Mouse (Mus musculus) forebrain, embryonic 10.5 days (tissue): ENCODE data around the gene Alox15. TPM values are rescaled to one million over a fixed set of nuclear protein-coding genes. Genes with fewer than 3 reads are reported as not detected.

Source experiments
- DNase-seq: peaks from one replicate; pipeline ENCODE4 v3.0.0-alpha.2; 2017; ENCODE audit warnings: low spot score; ENCODE audit errors: extremely low spot score
- H3K27ac ChIP-seq: fragments of 300-500 bp; sonication (generic); 2 replicates; pipeline ENCODE4 v1.5.1; 2016; ENCODE audit warnings: mild to moderate bottlenecking
- H3K27me3 ChIP-seq: fragments of 300-500 bp; sonication (generic); 2 replicates; pipeline ENCODE4 v1.6.1; 2016; ENCODE audit warnings: mild to moderate bottlenecking; ENCODE audit not compliant: poor library complexity, severe bottlenecking
- H3K36me3 ChIP-seq: fragments of 300-500 bp; sonication (generic); replicated peaks from 2 replicates; pipeline ENCODE4 v1.6.1; 2016; ENCODE audit warnings: mild to moderate bottlenecking, moderate library complexity
- H3K4me1 ChIP-seq: fragments of 300-500 bp; sonication (generic); 2 replicates; pipeline ENCODE4 v1.6.1; 2016
- H3K4me3 ChIP-seq: fragments of 300-500 bp; sonication (generic); 2 replicates; pipeline ENCODE4 v1.5.1; 2016; ENCODE audit warnings: mild to moderate bottlenecking, moderate library complexity
- H3K9me3 ChIP-seq: fragments of 300-500 bp; sonication (generic); 2 replicates; pipeline ENCODE4 v1.6.1; 2016; ENCODE audit warnings: mild to moderate bottlenecking, moderate library complexity
- WGBS: fragments of 180-500 bp; shearing (Covaris S2); methylation state at CpG from one replicate; pipeline ENCODE4 v1.1.7; 2016; 5-methylcytosine and 5-hydroxymethylcytosine counted together
- polyA plus RNA-seq: library from polyadenylated mRNA; unstranded; fragments of >200 nt; fragmentation: Nextera tagmentation; extraction: Ambion mirVana; gene quantifications from 2 replicates; pipeline ENCODE4 v1.2.1, GENCODE M21; 2016

Alox15 gene
- polyA plus RNA-seq, 1 experiment from 2014 or later, result 0.29 TPM

GRCm38 (mm10) chr11:70297836-70298454 is 53.9 kb downstream of the Alox15 start:
- Histone ChIP-seq H3K9me3 (peaks cover 6% of the 10 kb centered on the region; the same call in 1 of the 2 replicates), H3K4me3 (no peak overlapping the region), H3K27me3 (no peaks in the 10 kb centered on the region), H3K36me3 (no peaks in the 10 kb centered on the region), H3K27ac (no peak overlapping the region), H3K4me1 (peaks cover 10% of the 10 kb centered on the region; the same call in 1 of the 2 replicates)
- 66% methylated on average over 12 of the region's 12 CpGs for WGBS
- no peak for DNase-seq

- WGBS, result 60% methylated on average over 4 of the region's 4 CpGs
- H3K9me3 ChIP-seq, result peaks cover 6% of the 10 kb centered on the region; the same call in 1 of the 2 replicates
- no peaks in the 10 kb centered on the region for H3K27me3 ChIP-seq
- H3K4me3 ChIP-seq, result no peak overlapping the region
- no peak overlapping the region for H3K27ac ChIP-seq
- H3K36me3 ChIP-seq, result no peaks in the 10 kb centered on the region
- no peak for DNase-seq
- peaks cover 10% of the 10 kb centered on the region; the same call in 1 of the 2 replicates for H3K4me1 ChIP-seq
These were observed 54.4 kb downstream of the Alox15 start for GRCm38 (mm10) chr11:70297405-70297804.

Other genes starting within 250 kb of the Alox15 start
- gene Mgl2, start 221.7 kb downstream of the Alox15 start, polyA plus RNA-seq, result not detected in 2 replicates
- gene Clec10a, start 195.8 kb downstream of the Alox15 start, polyA plus RNA-seq, result not detected in 2 replicates
- gene Slc16a11, start 139.3 kb downstream of the Alox15 start, polyA plus RNA-seq, result 0.79 and 1.2 TPM in 2 replicates
- gene Slc16a13, start 131.0 kb downstream of the Alox15 start, polyA plus RNA-seq, result 14.6 and 16.1 TPM in 2 replicates
- gene Bcl6b, start 122.2 kb downstream of the Alox15 start, polyA plus RNA-seq, result 4.5 and 4.7 TPM in 2 replicates
- gene 0610010K14Rik, start 114.1 kb downstream of the Alox15 start, polyA plus RNA-seq, result 227 TPM in 2 replicates
- 7.9 and 10.1 TPM in 2 replicates for gene Gm21988, start 112.2 kb downstream of the Alox15 start, polyA plus RNA-seq
- 83.9 and 92.7 TPM in 2 replicates for gene Rnasek, start 112.2 kb downstream of the Alox15 start, polyA plus RNA-seq
- 2.5 and 2.7 TPM in 2 replicates for gene Alox12, start 96.7 kb downstream of the Alox15 start, polyA plus RNA-seq
- not detected in 2 replicates for gene Alox12e, start 29.4 kb downstream of the Alox15 start, polyA plus RNA-seq
- 56.2 and 58.8 TPM in 2 replicates for gene Pelp1, start 58.0 kb upstream of the Alox15 start, polyA plus RNA-seq
- gene Arrb2, start 80.6 kb upstream of the Alox15 start, polyA plus RNA-seq, result 31.4 and 32.9 TPM in 2 replicates
- gene Med11, start 99.9 kb upstream of the Alox15 start, polyA plus RNA-seq, result 43.5 and 44.5 TPM in 2 replicates
- 0.14 and 0.38 TPM in 2 replicates for gene Zmynd15, start 107.4 kb upstream of the Alox15 start, polyA plus RNA-seq
- 0.40 and 0.47 TPM in 2 replicates for gene Cxcl16, start 108.0 kb upstream of the Alox15 start, polyA plus RNA-seq
- 0.52 and 0.82 TPM in 2 replicates for gene Tm4sf5, start 153.2 kb upstream of the Alox15 start, polyA plus RNA-seq
- 0.22 TPM in 1 of 2 replicates, not detected in the other for gene Vmo1, start 162.6 kb upstream of the Alox15 start, polyA plus RNA-seq
- gene Gltpd2, start 167.2 kb upstream of the Alox15 start, polyA plus RNA-seq, result 0.15 and 0.54 TPM in 2 replicates
- gene Psmb6, start 173.3 kb upstream of the Alox15 start, polyA plus RNA-seq, result 1,074 and 1,112 TPM in 2 replicates
- gene Gm40193, start 180.9 kb upstream of the Alox15 start, polyA plus RNA-seq, result not detected in 2 replicates
- gene Pld2, start 188.0 kb upstream of the Alox15 start, polyA plus RNA-seq, result 2.7 and 3.1 TPM in 2 replicates
- 12.5 and 12.7 TPM in 2 replicates for gene Mink1, start 210.8 kb upstream of the Alox15 start, polyA plus RNA-seq